Mouse (Mus musculus): ENCODE data around the gene Foxp1. TPM values are rescaled to one million over a fixed set of nuclear protein-coding genes. Genes with fewer than 3 reads are reported as not detected.
A peak's percentile ranks its signal among the peaks of the same experiment; 100 is the strongest.

Gene Foxp1
- total RNA-seq, 1 experiment from 2014 or later: 110 TPM

DNA sequence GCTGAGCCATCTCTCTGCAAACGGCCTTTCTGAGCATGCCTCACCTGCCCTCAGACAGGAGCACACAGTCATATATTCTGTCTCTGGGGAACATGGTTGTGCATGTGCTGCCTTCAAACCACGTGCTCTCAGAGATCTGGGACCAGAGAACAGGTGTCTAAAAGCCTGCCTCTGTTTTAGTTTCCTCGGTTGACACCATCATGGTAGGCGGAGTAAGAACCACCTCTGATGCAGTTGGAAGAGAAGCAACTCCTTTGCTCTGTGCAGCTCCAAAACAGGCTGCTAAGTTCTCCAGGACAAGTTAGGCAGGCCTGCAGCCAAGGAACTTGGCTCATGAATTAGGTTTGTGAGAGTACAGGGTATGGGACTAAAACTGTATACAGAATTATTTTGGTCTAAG is 356.4 kb downstream of the Foxp1 start:
- no peak for ATAC-seq (replicated peaks in 1 of 2; ENCODE audit: insufficient read depth in 1 of 2, low FRiP score in 2 of 2, low TSS enrichment in 1 of 2, low read depth in 1 of 2, poor library complexity in 2 of 2, severe bottlenecking in 2 of 2)

GRCm38 (mm10) chr6:99164760-99165159 is 357.8 kb downstream of the Foxp1 start:
- ATAC-seq (replicated peaks in 1 of 2; ENCODE audit: insufficient read depth in 1 of 2, low FRiP score in 2 of 2, low TSS enrichment in 1 of 2, low read depth in 1 of 2, poor library complexity in 2 of 2, severe bottlenecking in 2 of 2): no peak

- ATAC-seq (replicated peaks in 1 of 2; ENCODE audit: insufficient read depth in 1 of 2, low FRiP score in 2 of 2, low TSS enrichment in 1 of 2, low read depth in 1 of 2, poor library complexity in 2 of 2, severe bottlenecking in 2 of 2): no peak
These were observed 359.8 kb downstream of the Foxp1 start for GRCm38 (mm10) chr6:99162716-99163115.

- no peak for ATAC-seq (replicated peaks in 1 of 2; ENCODE audit: insufficient read depth in 1 of 2, low FRiP score in 2 of 2, low TSS enrichment in 1 of 2, low read depth in 1 of 2, poor library complexity in 2 of 2, severe bottlenecking in 2 of 2)
These were observed 362.2 kb downstream of the Foxp1 start for GRCm38 (mm10) chr6:99160348-99160693.

GRCm38 (mm10) chr6:99159452-99160347 is 362.8 kb downstream of the Foxp1 start:
- no peak for ATAC-seq (replicated peaks in 1 of 2; ENCODE audit: insufficient read depth in 1 of 2, low FRiP score in 2 of 2, low TSS enrichment in 1 of 2, low read depth in 1 of 2, poor library complexity in 2 of 2, severe bottlenecking in 2 of 2)

- no peak for ATAC-seq (replicated peaks in 1 of 2; ENCODE audit: insufficient read depth in 1 of 2, low FRiP score in 2 of 2, low TSS enrichment in 1 of 2, low read depth in 1 of 2, poor library complexity in 2 of 2, severe bottlenecking in 2 of 2)
These were observed 368.8 kb downstream of the Foxp1 start for GRCm38 (mm10) chr6:99153682-99154081.

GRCm38 (mm10) chr6:99146400-99146905 is 376.1 kb downstream of the Foxp1 start:
- ATAC-seq (replicated peaks in 1 of 2; ENCODE audit: insufficient read depth in 1 of 2, low FRiP score in 2 of 2, low TSS enrichment in 1 of 2, low read depth in 1 of 2, poor library complexity in 2 of 2, severe bottlenecking in 2 of 2): no peak

- ATAC-seq (replicated peaks in 1 of 2; ENCODE audit: insufficient read depth in 1 of 2, low FRiP score in 2 of 2, low TSS enrichment in 1 of 2, low read depth in 1 of 2, poor library complexity in 2 of 2, severe bottlenecking in 2 of 2): no peak
These were observed 377.5 kb downstream of the Foxp1 start for GRCm38 (mm10) chr6:99145033-99145432.

DNA sequence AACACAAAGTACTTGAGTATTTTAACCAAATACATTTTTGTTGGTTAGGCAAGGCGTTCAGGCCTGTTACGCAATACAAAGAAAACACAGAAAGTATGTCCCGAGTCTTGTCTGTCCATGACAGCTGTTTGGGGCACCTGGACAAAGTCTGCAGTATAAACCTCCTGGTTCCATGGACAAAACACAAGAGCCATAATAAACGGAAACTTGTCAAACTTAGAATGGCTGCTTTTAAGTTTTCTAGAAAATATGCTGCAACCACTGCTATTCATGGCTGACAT is 378.8 kb downstream of the Foxp1 start:
- no peak for ATAC-seq (replicated peaks in 1 of 2; ENCODE audit: insufficient read depth in 1 of 2, low FRiP score in 2 of 2, low TSS enrichment in 1 of 2, low read depth in 1 of 2, poor library complexity in 2 of 2, severe bottlenecking in 2 of 2)

DNA sequence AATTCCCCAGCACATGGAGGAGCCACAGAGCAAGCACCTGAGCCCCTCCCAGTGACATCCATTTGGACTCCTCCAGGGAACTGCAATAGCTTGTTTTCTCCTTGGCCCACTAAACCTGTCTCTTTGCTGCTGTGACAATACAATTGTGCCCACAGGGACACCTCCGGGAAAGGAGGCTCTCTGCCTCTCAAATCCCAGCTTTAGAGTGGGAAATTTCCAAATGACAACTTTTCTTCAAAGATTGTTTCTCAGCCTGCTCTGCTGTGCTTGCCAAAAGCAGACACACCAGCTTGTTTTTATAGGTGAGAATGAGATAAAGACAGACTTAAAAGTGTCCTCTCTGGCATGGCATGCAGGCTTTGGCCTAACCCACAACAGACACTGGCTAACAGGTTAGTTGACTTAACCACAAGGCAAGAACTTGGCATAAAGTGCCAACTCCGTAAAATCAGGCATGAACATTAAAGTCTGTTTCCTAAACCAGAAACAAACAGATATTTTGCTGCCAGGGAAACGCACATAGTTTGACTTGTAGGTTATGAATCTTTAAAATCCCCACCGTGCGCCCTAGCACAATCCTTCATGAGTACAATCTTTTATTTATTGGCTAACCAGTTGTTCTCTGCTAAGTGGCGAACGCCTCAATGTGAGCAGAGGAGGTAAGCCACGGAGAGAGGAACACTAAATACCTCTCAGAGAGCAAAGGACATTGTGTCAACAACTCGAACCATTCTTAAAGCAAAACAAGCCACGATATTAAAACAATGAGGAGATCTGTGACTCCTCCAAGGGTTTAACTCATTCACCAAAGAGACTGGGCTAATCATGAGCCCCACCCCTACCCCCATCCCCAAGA is 379.4 kb downstream of the Foxp1 start:
- ATAC-seq (replicated peaks in 1 of 2; ENCODE audit: insufficient read depth in 1 of 2, low FRiP score in 2 of 2, low TSS enrichment in 1 of 2, low read depth in 1 of 2, poor library complexity in 2 of 2, severe bottlenecking in 2 of 2): no peak

GRCm38 (mm10) chr6:99138041-99138440 is 384.5 kb downstream of the Foxp1 start:
- ATAC-seq (replicated peaks in 1 of 2; ENCODE audit: insufficient read depth in 1 of 2, low FRiP score in 2 of 2, low TSS enrichment in 1 of 2, low read depth in 1 of 2, poor library complexity in 2 of 2, severe bottlenecking in 2 of 2): no peak

GRCm38 (mm10) chr6:99137071-99137470 is 385.4 kb downstream of the Foxp1 start:
- ATAC-seq (replicated peaks in 1 of 2; ENCODE audit: insufficient read depth in 1 of 2, low FRiP score in 2 of 2, low TSS enrichment in 1 of 2, low read depth in 1 of 2, poor library complexity in 2 of 2, severe bottlenecking in 2 of 2): no peak

DNA sequence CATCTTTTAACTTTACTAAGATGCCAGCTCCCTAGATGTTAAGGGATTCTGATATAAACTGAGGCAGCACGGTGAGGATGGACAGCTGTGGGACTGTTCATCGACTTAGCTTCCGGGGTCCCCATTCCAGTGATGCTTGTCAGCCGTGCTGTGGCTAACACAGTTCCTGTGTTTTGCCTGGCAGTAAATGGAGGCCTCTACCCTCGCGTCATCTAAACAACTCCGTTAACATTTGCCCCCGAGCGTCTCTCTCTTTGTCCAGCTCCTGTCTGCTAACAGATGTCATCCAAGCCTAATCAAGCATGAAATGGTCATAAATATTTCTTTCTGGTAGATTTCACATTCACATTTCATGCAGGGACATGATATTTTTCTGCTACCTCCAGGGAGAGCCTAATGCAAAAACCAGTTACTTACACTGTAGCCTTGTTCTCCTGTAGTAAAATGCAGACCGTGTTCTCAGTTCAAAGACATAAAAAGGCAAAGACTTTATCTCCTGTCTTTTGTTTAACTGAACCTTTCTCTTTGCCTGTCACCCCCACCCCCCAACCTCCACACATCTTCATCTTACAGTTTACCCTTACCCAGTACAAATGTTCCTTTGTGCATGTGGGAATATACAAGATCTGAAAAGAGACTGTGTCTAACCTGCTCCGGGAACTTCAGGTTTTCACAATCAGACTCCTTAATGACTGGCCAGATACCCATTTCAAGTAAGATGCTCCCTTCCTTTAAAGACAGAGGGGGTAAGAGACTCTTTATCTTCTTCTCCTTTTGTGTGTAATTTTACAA is 386.4 kb downstream of the Foxp1 start:
- ATAC-seq (replicated peaks in 1 of 2; ENCODE audit: insufficient read depth in 1 of 2, low FRiP score in 2 of 2, low TSS enrichment in 1 of 2, low read depth in 1 of 2, poor library complexity in 2 of 2, severe bottlenecking in 2 of 2): no peak

DNA sequence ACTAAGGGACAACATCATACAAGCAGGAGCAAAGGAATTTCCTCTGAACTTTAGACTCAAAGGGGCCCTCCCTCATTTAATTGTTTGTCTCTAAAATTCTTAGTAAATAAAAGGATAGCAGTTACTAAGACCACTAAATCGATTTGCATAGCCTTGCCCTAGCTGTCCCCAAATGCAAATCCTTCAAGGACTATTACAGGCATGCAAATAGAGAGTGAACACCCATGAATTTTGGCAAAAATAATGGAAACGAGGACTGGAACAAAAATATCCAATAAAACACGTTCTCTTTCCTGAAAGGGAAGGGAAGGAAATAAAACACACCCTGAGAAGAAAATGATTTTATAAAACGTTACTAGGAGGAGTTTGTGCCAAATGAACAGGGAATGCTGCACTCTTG is 390.7 kb downstream of the Foxp1 start:
- no peak for ATAC-seq (replicated peaks in 1 of 2; ENCODE audit: insufficient read depth in 1 of 2, low FRiP score in 2 of 2, low TSS enrichment in 1 of 2, low read depth in 1 of 2, poor library complexity in 2 of 2, severe bottlenecking in 2 of 2)

- no peak for ATAC-seq (replicated peaks in 1 of 2; ENCODE audit: insufficient read depth in 1 of 2, low FRiP score in 2 of 2, low TSS enrichment in 1 of 2, low read depth in 1 of 2, poor library complexity in 2 of 2, severe bottlenecking in 2 of 2)
These were observed 391.6 kb downstream of the Foxp1 start for GRCm38 (mm10) chr6:99130758-99131410.

- ATAC-seq (replicated peaks in 1 of 2; ENCODE audit: insufficient read depth in 1 of 2, low FRiP score in 2 of 2, low TSS enrichment in 1 of 2, low read depth in 1 of 2, poor library complexity in 2 of 2, severe bottlenecking in 2 of 2): peak in 1 of 2 experiments; percentile 37; a peak in 1 of 4 replicates
These were observed 395.8 kb downstream of the Foxp1 start for GRCm38 (mm10) chr6:99126717-99127116.

Measured in hematopoietic stem cell, adult 5-6 weeks (primary cell).